16 mouse cellular contexts compared by ENCODE assay signal in the genomic region with DNA sequence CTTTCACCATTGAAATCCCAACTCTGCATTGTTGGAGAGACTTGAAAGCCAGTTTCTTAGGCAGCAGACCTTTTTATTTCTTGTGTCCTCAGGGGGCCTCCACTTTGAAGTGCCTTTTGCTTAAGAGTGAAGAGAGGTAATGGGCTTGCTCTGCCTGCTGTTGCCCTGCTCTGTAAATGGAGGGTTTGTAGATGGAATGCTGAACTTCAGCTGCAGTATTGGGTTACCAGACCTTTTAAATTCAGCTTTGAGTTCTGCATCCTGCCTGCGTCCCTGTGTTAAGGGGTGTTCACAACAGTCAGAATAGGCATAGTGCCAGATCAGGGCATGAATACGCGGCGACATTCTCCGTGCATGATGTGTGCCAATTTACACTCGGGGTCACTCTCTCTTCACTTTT.
A peak's percentile ranks its signal among the peaks of the same experiment; 100 is the strongest.
DNase-seq lines count a peak whose midpoint lies in the region; ATAC-seq and TF ChIP-seq lines count a peak whose summit lies in the region.
"Had no signal": no experiment of that assay in that cellular context is flagged by ENCODE, and none has a peak within 500 bp of the region (broad histone marks: within the 10 kb centered on the region; RNA-seq: fewer than 3 reads in every experiment).

No protein-coding gene starts in this region.

- no peak for ATAC-seq in lung, embryonic 14.5 days (ENCODE audit: insufficient read depth)
- ATAC-seq in lung, postnatal 0 days: no peak
- ATAC-seq in limb, embryonic 13.5 days (ENCODE audit: low FRiP score, low read depth): peak; percentile 82
- ATAC-seq: activated CD4-positive, CD25-positive, alpha-beta regulatory T cell, adult 4 months; intestine, embryonic 15.5 days had no signal

- H3K9me3 ChIP-seq in lung, embryonic 14.5 days (ENCODE audit: low read depth, low read length): no peaks in the 10 kb centered on the region
- H3K9me3 ChIP-seq in lung, postnatal 0 days (ENCODE audit: low read length): no peaks in the 10 kb centered on the region
- no peaks in the 10 kb centered on the region for H3K9me3 ChIP-seq in forebrain, embryonic 10.5 days
- H3K9me3 ChIP-seq in limb, embryonic 13.5 days: no peaks in the 10 kb centered on the region
- H3K9me3 ChIP-seq: embryonic facial prominence, embryonic 12.5 days; intestine, embryonic 15.5 days; limb, embryonic 15.5 days had no signal

- H3K4me1 ChIP-seq in lung, embryonic 14.5 days (ENCODE audit: insufficient read depth): no peaks in the 10 kb centered on the region
- no peaks in the 10 kb centered on the region for H3K4me1 ChIP-seq in lung, postnatal 0 days (ENCODE audit: insufficient read depth, low read depth, low read length)
- H3K4me1 ChIP-seq in forebrain, embryonic 10.5 days: peaks cover 20% of the 10 kb centered on the region
- peaks cover 18% of the 10 kb centered on the region for H3K4me1 ChIP-seq in limb, embryonic 13.5 days
- H3K4me1 ChIP-seq: intestine, embryonic 15.5 days had no signal

- no peak overlapping the region for H3K27ac ChIP-seq in lung, embryonic 14.5 days (ENCODE audit: low read depth)
- H3K27ac ChIP-seq in lung, postnatal 0 days (ENCODE audit: low read length): no peak overlapping the region
- peak overlapping the region; percentile 65 for H3K27ac ChIP-seq in forebrain, embryonic 10.5 days
- peak overlapping the region; percentile 58; the same call in 1 of the 2 replicates for H3K27ac ChIP-seq in limb, embryonic 13.5 days
- H3K27ac ChIP-seq: embryonic facial prominence, embryonic 12.5 days; intestine, embryonic 15.5 days; limb, embryonic 15.5 days had no signal

- no peak overlapping the region for H3K4me3 ChIP-seq in lung, embryonic 14.5 days (ENCODE audit: low read depth, low read length)
- no peak overlapping the region for H3K4me3 ChIP-seq in lung, postnatal 0 days (ENCODE audit: low read depth, low read length)
- H3K4me3 ChIP-seq in forebrain, embryonic 10.5 days: no peak overlapping the region
- H3K4me3 ChIP-seq in limb, embryonic 13.5 days: no peak overlapping the region
- H3K4me3 ChIP-seq: embryonic facial prominence, embryonic 12.5 days; intestine, embryonic 15.5 days; limb, embryonic 15.5 days had no signal

- H3K27me3 ChIP-seq in lung, embryonic 14.5 days (ENCODE audit: insufficient read depth, low read length): no peaks in the 10 kb centered on the region
- no peaks in the 10 kb centered on the region for H3K27me3 ChIP-seq in lung, postnatal 0 days (replicated peaks; ENCODE audit: insufficient read depth, low read length)
- no peaks in the 10 kb centered on the region for H3K27me3 ChIP-seq in forebrain, embryonic 10.5 days (ENCODE audit: poor library complexity, severe bottlenecking)
- H3K27me3 ChIP-seq in limb, embryonic 13.5 days: no peaks in the 10 kb centered on the region
- H3K27me3 ChIP-seq: embryonic facial prominence, embryonic 12.5 days; intestine, embryonic 15.5 days; limb, embryonic 15.5 days had no signal

- no peak for TF ChIP-seq CTCF in lung, embryonic 14.5 days (IDR thresholded peaks at IDR 0.05; ENCODE audit: low read depth)
- no peak for TF ChIP-seq CTCF in lung, postnatal 0 days (IDR thresholded peaks at IDR 0.05)

- no peak for TF ChIP-seq EP300 in lung, postnatal 0 days (IDR thresholded peaks at IDR 0.05)

- H3K9ac ChIP-seq in lung, embryonic 14.5 days: no peak overlapping the region
- H3K9ac ChIP-seq in lung, postnatal 0 days (replicated peaks; ENCODE audit: low read depth): no peak overlapping the region
- H3K9ac ChIP-seq in limb, embryonic 13.5 days: no peak overlapping the region
- H3K9ac ChIP-seq: embryonic facial prominence, embryonic 12.5 days; intestine, embryonic 15.5 days; limb, embryonic 15.5 days had no signal

- no peaks in the 10 kb centered on the region for H3K36me3 ChIP-seq in lung, embryonic 14.5 days (ENCODE audit: insufficient read depth)
- no peaks in the 10 kb centered on the region for H3K36me3 ChIP-seq in lung, postnatal 0 days (ENCODE audit: insufficient read depth, low read length)
- H3K36me3 ChIP-seq in forebrain, embryonic 10.5 days (replicated peaks): no peaks in the 10 kb centered on the region
- H3K36me3 ChIP-seq in limb, embryonic 13.5 days: no peaks in the 10 kb centered on the region
- H3K36me3 ChIP-seq: embryonic facial prominence, embryonic 12.5 days; intestine, embryonic 15.5 days; limb, embryonic 15.5 days had no signal

- 71% methylated on average over 6 of the region's 6 CpGs for WGBS in lung, embryonic 14.5 days
- 58% methylated on average over 6 of the region's 6 CpGs for WGBS in lung, postnatal 0 days
- 68% methylated on average over 6 of the region's 6 CpGs for WGBS in forebrain, embryonic 10.5 days
- WGBS in limb, embryonic 13.5 days: 40% methylated on average over 6 of the region's 6 CpGs

- DNase-seq in lung, embryonic 14.5 days: peak; percentile 36
- DNase-seq in lung, postnatal 0 days (ENCODE audit: low spot score): no peak
- peak; percentile 33 for DNase-seq in embryo, embryonic 11 days
- no peak for DNase-seq in forebrain, embryonic 10.5 days (ENCODE audit: extremely low spot score, low spot score)
- DNase-seq in cerebellum, adult 18-20 months: no peak
- DNase-seq in kidney, postnatal 36 days: no peak
- DNase-seq: cerebellum, adult 2 months; heart, postnatal 10 days; lung, adult 2 months; retina, postnatal 1 day; thymus, postnatal 14 days had no signal

- no peak overlapping the region for H3K4me2 ChIP-seq in lung, embryonic 14.5 days
- H3K4me2 ChIP-seq in lung, postnatal 0 days (replicated peaks; ENCODE audit: low read depth, low read length): no peak overlapping the region
- H3K4me2 ChIP-seq in limb, embryonic 13.5 days (replicated peaks): peak overlapping the region; percentile 38
- H3K4me2 ChIP-seq: embryonic facial prominence, embryonic 12.5 days; intestine, embryonic 15.5 days; limb, embryonic 15.5 days had no signal

Comparison
In these comparisons a context has a peak if more than half of its experiments do, and no peak if none do; other contexts are left out.
1. DNase-seq: peak in lung, embryonic 14.5 days (single experiment) and embryo, embryonic 11 days (single experiment); none in lung, postnatal 0 days (single experiment), forebrain, embryonic 10.5 days (single experiment), cerebellum, adult 18-20 months (0 of 2) and kidney, postnatal 36 days (0 of 2).
2. H3K27ac ChIP-seq: peak in forebrain, embryonic 10.5 days (single experiment) and limb, embryonic 13.5 days (single experiment); none in lung, embryonic 14.5 days (single experiment) and lung, postnatal 0 days (single experiment).